Mouse (Mus musculus): ENCODE results near the gene Casp4. TPM values are rescaled to one million over a fixed set of nuclear protein-coding genes. Genes with fewer than 3 reads are reported as not detected.

Gene Casp4
- total RNA-seq (2023): 8.4 TPM

GRCm38 (mm10) chr9:5308561-5308960, at the start of gene Casp4:
Gene Casp4, plus strand, starts transcription at chr9:5308828.

GRCm38 (mm10) chr9:5298329-5299131, 10.1 kb upstream of the Casp4 start, which contains the start of gene Casp1:
Gene Casp1, plus strand, starts transcription at chr9:5298517.

DNA sequence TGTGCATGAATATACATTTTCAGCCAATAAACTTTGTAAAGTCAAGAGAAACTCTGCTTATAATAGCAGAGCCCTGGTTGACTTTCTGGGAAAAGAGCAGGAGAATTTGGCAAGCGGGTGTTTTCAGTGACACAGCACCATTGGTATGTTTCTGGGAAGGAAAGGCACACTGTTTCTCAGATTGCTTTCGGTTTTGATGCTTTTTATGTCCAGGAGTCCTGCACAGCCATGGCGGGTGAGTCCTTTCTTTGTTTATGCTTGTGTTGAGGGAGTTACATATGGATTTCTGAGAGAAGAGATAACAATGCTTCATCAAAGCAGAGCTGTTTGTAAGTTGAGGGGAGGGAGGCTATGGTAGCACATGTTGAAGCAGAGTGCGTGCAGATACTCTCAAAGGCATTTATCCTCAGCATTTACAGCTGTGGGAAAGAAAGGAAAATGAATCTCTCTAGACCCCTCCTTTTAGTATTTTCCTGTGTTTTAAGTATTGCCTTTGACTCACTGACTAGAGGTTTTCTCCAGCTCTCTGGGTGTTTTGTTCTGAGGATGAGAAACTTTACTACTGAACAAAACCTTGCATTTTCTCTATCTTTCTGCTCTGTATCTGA, 36.8 kb downstream of the Casp4 start, which contains the start of gene Casp12:
Gene Casp12, plus strand, starts transcription at position 140 of the 608 bp plus-strand sequence.

Other genes starting within 250 kb of the Casp4 start
- 5.7 TPM for gene Casp1, start 10.3 kb upstream of the Casp4 start, total RNA-seq (2023)
- gene Casp12, start 36.6 kb downstream of the Casp4 start, total RNA-seq (2023): not detected